Mouse (Mus musculus) gastrocnemius, postnatal 25 days (tissue): Measurements from ENCODE around the gene Foxi3. TPM values are rescaled to one million over a fixed set of nuclear protein-coding genes. Genes with fewer than 3 reads are reported as not detected.

Experiments used
- DNase-seq: peaks from one replicate; pipeline ENCODE4 v3.0.0; 2022
- long read RNA-seq, 2 experiments: library from polyadenylated mRNA; stranded (forward); transcript quantifications; one replicate each; pipeline ENCODE4 v2.0.0; 2021
- total RNA-seq, 2 experiments: library from RNA; stranded (reverse); gene quantifications; 1 replicate in 1 of 2; 2 replicates in 1 of 2; pipeline ENCODE4 v1.2.3; 2021

The Foxi3 gene
- not detected for total RNA-seq
- long read RNA-seq, experiment 1, result 0 reads
- long read RNA-seq, experiment 2, result 0 reads

GRCm38 (mm10) chr6:70956285-70956912, at the start of gene Foxi3:
Foxi3 (plus strand) TSS chr6:70956531.
- no peak for DNase-seq

GRCm38 (mm10) chr6:70909572-70909971, 46.8 kb upstream of the Foxi3 start:
- no peak for DNase-seq

DNA sequence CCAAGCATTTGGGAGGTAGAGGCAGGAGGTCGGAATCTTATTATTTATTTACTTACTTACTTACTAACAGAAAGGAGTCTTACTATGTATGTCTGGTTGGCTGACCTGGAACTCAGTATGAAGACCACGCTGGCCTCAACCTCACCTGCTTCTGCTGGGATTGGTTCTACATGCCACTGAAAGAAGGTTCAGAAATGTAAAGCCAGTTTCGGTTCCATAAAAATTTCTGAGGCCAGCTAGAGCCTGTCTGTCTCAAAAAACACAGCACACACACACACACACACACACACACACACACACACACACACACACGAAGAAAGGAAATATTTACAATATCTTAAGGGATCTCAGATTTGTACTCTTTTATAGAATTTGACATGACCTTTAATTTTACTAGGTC, 46.0 kb upstream of the Foxi3 start:
- no peak for DNase-seq

GRCm38 (mm10) chr6:70911668-70912395, 44.5 kb upstream of the Foxi3 start:
- DNase-seq, result no peak

GRCm38 (mm10) chr6:70912396-70912765, 44.0 kb upstream of the Foxi3 start:
- no peak for DNase-seq

DNA sequence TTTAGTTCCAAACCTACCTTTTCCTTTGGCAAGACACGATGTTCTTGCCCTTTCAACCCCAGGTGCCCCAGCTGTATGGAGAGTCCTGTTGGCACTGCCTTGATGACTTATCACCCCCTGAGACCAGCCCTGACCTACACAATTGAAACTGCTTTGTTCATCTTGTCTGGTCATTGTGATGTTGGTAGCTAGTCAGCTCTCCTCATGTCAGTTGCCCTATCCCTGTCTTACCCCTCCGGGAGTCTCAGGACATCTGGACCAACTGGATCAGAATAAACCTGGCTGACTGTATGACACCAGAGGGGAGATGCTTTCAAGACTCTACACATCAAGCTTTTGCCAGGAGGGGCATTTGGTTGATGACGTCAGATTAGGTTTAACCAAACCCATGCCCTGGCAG, 37.5 kb upstream of the Foxi3 start, which contains the start of gene Tex37:
Gene Tex37, minus strand, starts transcription at position 101 of the 400 bp plus-strand sequence.
- no peak for DNase-seq

- no peak for DNase-seq
Observed at GRCm38 (mm10) chr6:70921274-70922074, 34.9 kb upstream of the Foxi3 start.

- DNase-seq, result no peak
Observed at GRCm38 (mm10) chr6:70931801-70932200, 24.5 kb upstream of the Foxi3 start.

GRCm38 (mm10) chr6:70953274-70953673, 3.1 kb upstream of the Foxi3 start:
- DNase-seq, result no peak

DNA sequence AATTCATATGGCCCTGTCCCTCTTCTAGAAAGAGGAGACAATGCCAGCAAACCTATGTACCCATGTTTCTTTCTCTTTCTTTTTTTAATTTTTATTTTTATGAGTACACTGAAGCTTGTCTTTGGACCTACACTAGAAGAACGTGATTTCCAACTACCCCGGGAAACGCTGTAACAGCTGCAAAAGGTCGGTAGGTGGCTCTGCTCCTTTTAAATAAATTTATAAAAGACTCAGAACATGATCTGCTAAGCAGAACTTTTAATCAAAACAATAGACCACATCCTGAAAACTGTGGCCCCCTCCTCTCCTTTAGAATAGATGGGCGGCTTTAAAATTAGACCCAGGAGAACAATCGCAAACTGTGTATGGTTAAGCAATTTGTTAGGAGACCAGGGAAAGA, 2.3 kb upstream of the Foxi3 start:
- DNase-seq, result no peak

DNA sequence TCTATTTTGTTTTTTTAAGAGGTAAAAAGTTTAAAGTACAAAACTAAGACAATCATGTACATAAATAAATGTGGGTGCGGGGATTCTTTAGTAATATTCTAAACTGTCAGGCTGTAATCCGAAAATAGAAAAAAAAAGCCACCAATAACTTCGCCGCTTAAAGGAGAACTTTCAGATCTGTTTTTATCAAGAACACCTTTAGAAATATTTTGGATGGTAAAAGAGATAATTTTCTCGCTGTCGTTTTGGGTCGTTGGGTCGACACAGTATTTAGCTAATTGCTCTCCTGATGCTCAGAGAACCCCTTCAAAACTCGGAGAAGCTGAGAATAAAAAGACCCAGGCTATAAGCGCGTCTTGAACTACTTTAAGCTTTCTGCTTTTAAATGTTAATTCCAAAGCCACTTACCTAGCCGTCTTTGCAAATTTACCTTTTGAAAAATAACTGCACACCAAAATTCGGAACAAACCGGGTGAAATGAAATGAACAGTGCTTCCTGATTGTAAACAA, 985 bp upstream of the Foxi3 start:
- DNase-seq, result no peak

DNA sequence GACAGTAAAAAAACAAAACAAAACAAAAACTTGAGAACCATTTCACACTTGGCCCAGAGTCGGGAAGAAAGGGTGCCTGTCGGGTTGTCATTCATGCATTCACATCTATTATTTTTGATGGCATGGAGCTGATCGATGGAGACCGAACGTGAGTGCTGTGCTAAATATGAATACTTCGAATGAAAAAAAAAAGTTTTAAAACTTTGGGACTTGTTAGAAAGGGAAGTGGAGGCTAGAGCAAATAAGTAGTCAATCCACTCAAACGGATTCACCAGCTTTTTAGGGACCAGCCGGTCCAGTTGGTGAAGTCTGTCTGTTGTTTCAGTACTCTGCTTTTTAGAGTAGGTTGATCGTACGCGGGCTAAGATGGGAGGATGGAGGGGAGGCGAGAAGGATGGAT, 490 bp upstream of the Foxi3 start:
- no peak for DNase-seq

GRCm38 (mm10) chr6:70956936-70957335, 605 bp downstream of the Foxi3 start:
- DNase-seq, result no peak

GRCm38 (mm10) chr6:70957341-70957940, 1.1 kb downstream of the Foxi3 start:
- DNase-seq, result no peak

DNA sequence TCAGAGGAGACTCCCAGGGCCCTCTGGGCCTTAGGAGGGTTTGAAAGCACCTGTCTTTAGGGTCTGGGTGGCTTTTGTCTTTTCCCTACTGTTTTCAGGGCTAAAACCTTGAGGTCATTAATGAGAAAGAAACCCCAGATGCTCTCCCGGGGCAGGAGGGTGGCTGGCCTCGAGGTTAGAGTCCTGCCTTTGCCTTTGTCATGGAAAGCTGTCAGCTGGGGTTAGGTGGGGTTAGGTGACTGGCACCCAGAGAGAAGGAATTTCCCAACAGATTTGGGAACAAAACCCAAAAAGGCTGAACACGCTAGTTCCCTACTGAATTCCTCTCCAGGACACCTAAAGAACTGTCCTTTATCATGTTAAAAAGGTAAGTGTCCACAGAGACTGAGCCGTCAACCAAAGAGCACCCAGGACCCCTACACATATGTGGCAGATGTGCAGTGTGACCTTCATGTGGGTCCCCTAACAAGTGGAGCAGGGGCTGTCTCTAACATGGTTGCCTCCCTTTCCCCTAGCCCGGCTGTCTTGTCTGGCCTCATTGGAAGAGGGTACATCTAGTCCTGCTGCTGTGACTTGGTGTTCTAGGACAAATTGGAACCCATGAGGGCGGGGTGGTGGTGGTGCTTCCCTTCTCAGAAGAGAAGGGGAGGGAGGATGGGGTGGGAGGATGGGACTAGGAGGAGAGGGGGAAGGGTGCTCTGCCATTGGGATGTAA, 7.9 kb downstream of the Foxi3 start:
- no peak for DNase-seq

- DNase-seq, result no peak
Observed at GRCm38 (mm10) chr6:70965694-70966093, 9.4 kb downstream of the Foxi3 start.

GRCm38 (mm10) chr6:70967422-70967821, 11.1 kb downstream of the Foxi3 start:
- no peak for DNase-seq

- DNase-seq, result no peak
Observed at GRCm38 (mm10) chr6:70968291-70968690, 12.0 kb downstream of the Foxi3 start.

GRCm38 (mm10) chr6:70973066-70973465, 16.7 kb downstream of the Foxi3 start:
- DNase-seq, result no peak

DNA sequence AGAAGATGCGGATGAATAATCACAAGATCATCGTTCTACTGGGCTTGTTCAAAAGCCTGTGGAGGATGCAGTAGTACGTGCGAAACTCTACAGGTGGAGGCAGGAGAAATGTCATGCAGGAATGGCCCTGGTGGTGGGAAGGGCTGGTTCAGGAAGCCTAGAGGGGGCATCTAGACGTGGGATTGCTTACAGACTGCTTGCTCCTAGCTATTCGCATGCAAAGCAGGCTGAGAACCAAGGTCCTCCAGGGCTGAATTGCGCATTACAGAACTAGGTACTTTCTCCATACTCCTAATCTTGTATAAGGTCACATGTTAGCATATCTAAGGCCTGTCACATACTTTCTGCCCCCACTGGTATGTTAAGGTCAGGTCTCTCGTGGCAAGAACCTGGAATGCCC, 24.7 kb downstream of the Foxi3 start:
- no peak for DNase-seq

DNA sequence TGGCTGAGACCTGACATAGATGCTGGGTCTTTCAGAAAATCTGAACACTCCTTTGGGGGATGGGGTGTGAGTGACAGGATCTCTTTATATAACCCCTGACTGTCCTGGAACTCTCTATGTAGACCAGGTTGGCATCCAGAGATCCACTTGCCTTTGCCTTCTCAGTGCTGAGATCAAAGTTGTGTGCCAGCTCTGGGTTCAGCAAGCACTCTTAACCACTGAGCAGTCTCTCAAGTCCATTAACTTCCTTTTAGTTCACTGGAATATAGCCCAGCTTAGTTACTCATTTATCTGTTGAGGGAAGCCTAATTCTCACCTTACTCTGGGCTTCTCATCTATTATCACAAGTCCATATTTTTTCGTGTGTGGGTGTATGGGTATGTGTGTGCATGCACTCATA, 26.1 kb downstream of the Foxi3 start:
- no peak for DNase-seq

DNA sequence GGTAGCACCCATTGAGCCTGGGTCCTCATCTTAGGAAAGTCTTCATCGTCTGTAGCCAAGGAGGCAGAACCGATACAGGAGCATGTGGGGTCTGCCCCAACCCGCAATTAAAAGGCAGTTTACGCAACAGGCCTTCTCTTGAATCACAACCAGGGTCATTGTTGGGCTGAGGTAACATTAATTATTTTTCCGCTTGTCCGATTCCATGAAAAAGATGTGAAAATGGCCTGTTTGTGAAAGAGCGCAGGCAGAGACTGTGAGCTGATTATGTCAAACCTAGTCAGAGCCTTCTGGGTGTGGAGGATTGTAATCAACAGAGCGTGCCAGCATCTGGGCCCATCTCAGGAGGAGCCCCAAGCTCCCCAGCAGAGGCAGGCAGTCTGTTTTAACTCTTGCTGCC, 30.4 kb downstream of the Foxi3 start:
- DNase-seq, result no peak
